Mouse (Mus musculus): ENCODE data around the gene Gp9. TPM values are rescaled to one million over a fixed set of nuclear protein-coding genes. Genes with fewer than 3 reads are reported as not detected.

The Gp9 gene
- polyA plus RNA-seq, 1 experiment from 2014 or later = 0.50 TPM

DNA sequence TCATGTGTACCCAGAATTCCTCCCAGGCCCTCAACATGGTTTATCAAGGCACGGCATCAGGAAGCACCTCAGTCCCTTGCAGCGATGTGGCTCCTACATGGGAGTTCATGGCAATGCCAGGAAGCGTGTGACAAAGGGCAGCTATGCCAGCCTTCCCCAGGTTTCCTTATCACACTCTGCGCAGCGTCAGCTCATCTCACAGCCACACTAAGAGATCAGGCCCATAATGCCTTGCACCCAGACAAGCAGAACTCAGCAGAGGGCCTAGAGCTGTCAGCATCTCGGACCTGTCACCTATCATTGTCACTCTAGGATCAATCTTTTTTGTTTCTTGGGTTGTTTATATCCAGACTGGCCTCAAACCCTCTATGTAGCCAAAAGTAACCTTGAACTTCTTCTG lies 21.7 kb downstream of the Gp9 start:
- Histone ChIP-seq H3K9ac (ENCODE audit: low read depth, low read length) (no peak overlapping the region), H3K27ac (ENCODE audit: low read length) (no peak overlapping the region), H3K9me3 (replicated peaks; ENCODE audit: control insufficient read depth, low read length, poor library complexity, severe bottlenecking) (no peaks in the 10 kb centered on the region), H3K36me3 (ENCODE audit: control insufficient read depth, insufficient read depth, low read length) (no peaks in the 10 kb centered on the region), H3K4me2 (ENCODE audit: low read length) (no peak overlapping the region), H3K4me3 (ENCODE audit: low read depth, low read length) (no peak overlapping the region), H3K4me1 (ENCODE audit: control insufficient read depth, insufficient read depth, low read length) (no peaks in the 10 kb centered on the region), H3K27me3 (ENCODE audit: control insufficient read depth, insufficient read depth, low read depth, low read length) (no peaks in the 10 kb centered on the region)
- no peak for ATAC-seq
- 90% methylated on average over 6 of the region's 6 CpGs for WGBS

- Histone ChIP-seq H3K9me3 (replicated peaks; ENCODE audit: control insufficient read depth, low read length, poor library complexity, severe bottlenecking) (no peaks in the 10 kb centered on the region), H3K4me2 (ENCODE audit: low read length) (no peak overlapping the region), H3K4me1 (ENCODE audit: control insufficient read depth, insufficient read depth, low read length) (no peaks in the 10 kb centered on the region), H3K36me3 (ENCODE audit: control insufficient read depth, insufficient read depth, low read length) (no peaks in the 10 kb centered on the region), H3K27ac (ENCODE audit: low read length) (no peak overlapping the region), H3K27me3 (ENCODE audit: control insufficient read depth, insufficient read depth, low read depth, low read length) (no peaks in the 10 kb centered on the region), H3K4me3 (ENCODE audit: low read depth, low read length) (no peak overlapping the region), H3K9ac (ENCODE audit: low read depth, low read length) (no peak overlapping the region)
- no peak for ATAC-seq
- 86% methylated on average over 7 of the region's 7 CpGs for WGBS
These were observed 24.6 kb downstream of the Gp9 start for GRCm38 (mm10) chr6:87802462-87802861.

DNA sequence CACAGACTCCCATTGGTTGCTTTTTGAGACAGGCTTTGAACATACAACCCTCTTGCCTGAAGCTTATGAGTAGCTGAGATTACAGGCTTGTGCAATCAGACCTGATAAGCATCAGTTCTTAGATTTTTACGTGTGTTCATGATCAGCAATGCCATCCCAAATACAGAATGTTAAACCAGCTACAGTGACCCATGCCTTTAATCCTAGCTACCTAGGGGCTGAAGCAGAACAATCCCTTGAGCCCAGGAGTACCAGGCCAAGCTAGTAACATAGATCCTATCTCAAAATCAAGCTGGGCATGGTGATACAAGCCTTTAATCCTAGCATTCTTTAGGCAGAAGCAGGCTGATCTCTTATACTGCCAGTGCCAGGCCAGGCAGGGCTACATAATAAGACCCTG lies 26.2 kb downstream of the Gp9 start:
- ATAC-seq = no peak

DNA sequence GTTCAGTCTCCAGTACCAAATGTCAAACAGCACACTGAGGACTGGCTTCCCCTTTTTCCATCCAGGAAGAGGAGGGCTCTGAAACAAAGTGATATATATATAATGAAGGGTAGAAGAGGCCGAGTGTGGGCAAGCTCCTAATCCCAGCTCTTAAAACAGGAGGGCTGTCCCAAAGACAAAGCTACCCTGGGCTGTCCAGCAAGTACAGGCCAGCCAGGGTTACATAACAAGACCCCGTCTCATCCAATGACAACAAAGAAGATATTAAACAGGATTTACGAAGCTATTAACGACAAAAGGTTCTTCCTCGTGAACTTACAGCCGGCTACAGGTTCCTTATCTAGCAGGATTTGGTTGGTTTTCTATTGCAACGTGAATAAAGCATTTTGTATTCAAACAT lies 27.0 kb downstream of the Gp9 start:
- Histone ChIP-seq H3K4me1 (ENCODE audit: control insufficient read depth, insufficient read depth, low read length) (no peaks in the 10 kb centered on the region; the same call in 1 of the 2 replicates), H3K27me3 (ENCODE audit: control insufficient read depth, insufficient read depth, low read depth, low read length) (no peaks in the 10 kb centered on the region), H3K9me3 (replicated peaks; ENCODE audit: control insufficient read depth, low read length, poor library complexity, severe bottlenecking) (no peaks in the 10 kb centered on the region), H3K4me3 (ENCODE audit: low read depth, low read length) (no peak overlapping the region), H3K36me3 (ENCODE audit: control insufficient read depth, insufficient read depth, low read length) (no peaks in the 10 kb centered on the region), H3K4me2 (ENCODE audit: low read length) (no peak overlapping the region), H3K27ac (ENCODE audit: low read length) (no peak overlapping the region), H3K9ac (ENCODE audit: low read depth, low read length) (no peak overlapping the region)
- 74% methylated on average over 7 of the region's 7 CpGs for WGBS
- no peak for ATAC-seq

More for the DNA sequence above, 26.2 kb downstream of the Gp9 start:
- H3K9me3 ChIP-seq (replicated peaks; ENCODE audit: control insufficient read depth, low read length, poor library complexity, severe bottlenecking) = no peaks in the 10 kb centered on the region
- no peaks in the 10 kb centered on the region for H3K36me3 ChIP-seq (ENCODE audit: control insufficient read depth, insufficient read depth, low read length)
- H3K27me3 ChIP-seq (ENCODE audit: control insufficient read depth, insufficient read depth, low read depth, low read length) = no peaks in the 10 kb centered on the region
- no peak overlapping the region for H3K4me3 ChIP-seq (ENCODE audit: low read depth, low read length)
- 100% methylated on average over 1 of the region's 1 CpGs for WGBS
- H3K4me1 ChIP-seq (ENCODE audit: control insufficient read depth, insufficient read depth, low read length) = no peaks in the 10 kb centered on the region
- no peak overlapping the region for H3K9ac ChIP-seq (ENCODE audit: low read depth, low read length)
- H3K4me2 ChIP-seq (ENCODE audit: low read length) = no peak overlapping the region
- H3K27ac ChIP-seq (ENCODE audit: low read length) = no peak overlapping the region

- no peaks in the 10 kb centered on the region for H3K36me3 ChIP-seq (ENCODE audit: control insufficient read depth, insufficient read depth, low read length)
- 89% methylated on average over 7 of the region's 7 CpGs for WGBS
- H3K4me3 ChIP-seq (ENCODE audit: low read depth, low read length) = no peak overlapping the region
- H3K9me3 ChIP-seq (replicated peaks; ENCODE audit: control insufficient read depth, low read length, poor library complexity, severe bottlenecking) = no peaks in the 10 kb centered on the region
- H3K4me1 ChIP-seq (ENCODE audit: control insufficient read depth, insufficient read depth, low read length) = peaks cover 6% of the 10 kb centered on the region
- no peak for ATAC-seq
- no peak overlapping the region for H3K4me2 ChIP-seq (ENCODE audit: low read length)
- no peak overlapping the region for H3K27ac ChIP-seq (ENCODE audit: low read length)
- no peaks in the 10 kb centered on the region for H3K27me3 ChIP-seq (ENCODE audit: control insufficient read depth, insufficient read depth, low read depth, low read length)
- no peak overlapping the region for H3K9ac ChIP-seq (ENCODE audit: low read depth, low read length)
These were observed 27.6 kb downstream of the Gp9 start for GRCm38 (mm10) chr6:87805448-87805847.

DNA sequence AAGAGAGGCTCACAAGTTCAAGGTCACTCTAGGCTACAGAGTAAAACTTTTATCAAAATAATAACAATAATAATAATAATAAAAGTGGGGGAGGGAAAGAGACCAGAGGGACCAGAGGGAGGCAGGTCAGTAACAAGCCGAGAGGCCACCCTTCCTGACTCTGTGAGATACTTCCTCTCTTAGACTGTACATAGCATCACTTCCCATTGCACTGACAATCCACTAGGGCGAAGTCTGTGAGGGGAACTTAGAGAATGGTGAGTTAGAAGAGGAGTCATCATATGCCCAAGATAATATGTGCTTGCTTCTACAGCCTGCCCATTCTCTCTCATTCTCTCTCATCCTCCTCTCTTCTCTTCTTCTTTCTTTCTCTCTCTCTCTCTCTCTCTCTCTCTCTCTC lies 28.2 kb downstream of the Gp9 start:
- Histone ChIP-seq H3K27ac (ENCODE audit: low read length) (no peak overlapping the region), H3K4me1 (ENCODE audit: control insufficient read depth, insufficient read depth, low read length) (peaks cover 10% of the 10 kb centered on the region), H3K36me3 (ENCODE audit: control insufficient read depth, insufficient read depth, low read length) (no peaks in the 10 kb centered on the region), H3K9me3 (replicated peaks; ENCODE audit: control insufficient read depth, low read length, poor library complexity, severe bottlenecking) (no peaks in the 10 kb centered on the region), H3K27me3 (ENCODE audit: control insufficient read depth, insufficient read depth, low read depth, low read length) (no peaks in the 10 kb centered on the region), H3K4me3 (ENCODE audit: low read depth, low read length) (no peak overlapping the region), H3K4me2 (ENCODE audit: low read length) (no peak overlapping the region), H3K9ac (ENCODE audit: low read depth, low read length) (no peak overlapping the region)
- ATAC-seq = no peak
- 82% methylated on average over 2 of the region's 2 CpGs for WGBS

- no peak overlapping the region for H3K9ac ChIP-seq (ENCODE audit: low read depth, low read length)
- H3K9me3 ChIP-seq (replicated peaks; ENCODE audit: control insufficient read depth, low read length, poor library complexity, severe bottlenecking) = no peaks in the 10 kb centered on the region
These were observed 29.0 kb downstream of the Gp9 start for GRCm38 (mm10) chr6:87806857-87807256.

GRCm38 (mm10) chr6:87807735-87808440 lies 30.0 kb downstream of the Gp9 start:
- Histone ChIP-seq H3K9me3 (replicated peaks; ENCODE audit: control insufficient read depth, low read length, poor library complexity, severe bottlenecking) (no peaks in the 10 kb centered on the region), H3K9ac (ENCODE audit: low read depth, low read length) (no peak overlapping the region), H3K4me2 (ENCODE audit: low read length) (no peak overlapping the region), H3K27me3 (ENCODE audit: control insufficient read depth, insufficient read depth, low read depth, low read length) (no peaks in the 10 kb centered on the region), H3K4me1 (ENCODE audit: control insufficient read depth, insufficient read depth, low read length) (peaks cover 13% of the 10 kb centered on the region), H3K36me3 (ENCODE audit: control insufficient read depth, insufficient read depth, low read length) (no peaks in the 10 kb centered on the region), H3K27ac (ENCODE audit: low read length) (no peak overlapping the region), H3K4me3 (ENCODE audit: low read depth, low read length) (no peak overlapping the region)
- no peak for ATAC-seq
- whole genome bisulfite sequencing = 83% methylated on average over 4 of the region's 4 CpGs

More at GRCm38 (mm10) chr6:87806857-87807256, 29.0 kb downstream of the Gp9 start:
- Histone ChIP-seq H3K27me3 (ENCODE audit: control insufficient read depth, insufficient read depth, low read depth, low read length) (no peaks in the 10 kb centered on the region), H3K4me3 (ENCODE audit: low read depth, low read length) (no peak overlapping the region), H3K36me3 (ENCODE audit: control insufficient read depth, insufficient read depth, low read length) (no peaks in the 10 kb centered on the region), H3K4me1 (ENCODE audit: control insufficient read depth, insufficient read depth, low read length) (peaks cover 10% of the 10 kb centered on the region), H3K4me2 (ENCODE audit: low read length) (no peak overlapping the region), H3K27ac (ENCODE audit: low read length) (no peak overlapping the region)
- 58% methylated on average over 2 of the region's 2 CpGs for WGBS
- ATAC-seq = no peak

DNA sequence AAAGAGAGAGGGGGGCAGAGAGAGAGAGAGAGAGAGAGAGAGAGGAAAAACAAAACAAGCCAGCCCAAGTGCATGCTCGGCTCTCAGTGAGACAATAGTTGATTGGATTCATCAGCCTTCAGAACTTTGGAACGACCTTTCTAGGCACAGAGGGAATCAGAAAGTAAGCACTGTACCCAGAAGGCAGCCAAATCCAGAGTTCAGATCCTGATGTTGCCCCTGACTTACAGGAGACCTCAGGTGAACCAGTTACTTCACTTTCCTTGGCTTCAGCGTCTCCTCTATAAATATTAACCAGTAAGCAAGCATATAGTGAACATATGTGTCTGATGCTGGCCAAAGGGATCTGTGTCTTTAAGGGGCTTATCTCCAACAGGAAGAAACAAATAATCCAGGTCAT lies 30.6 kb downstream of the Gp9 start:
- no peak overlapping the region for H3K9ac ChIP-seq (ENCODE audit: low read depth, low read length)
- H3K4me3 ChIP-seq (ENCODE audit: low read depth, low read length) = no peak overlapping the region
- peaks cover 13% of the 10 kb centered on the region for H3K4me1 ChIP-seq (ENCODE audit: control insufficient read depth, insufficient read depth, low read length)
- no peaks in the 10 kb centered on the region for H3K27me3 ChIP-seq (ENCODE audit: control insufficient read depth, insufficient read depth, low read depth, low read length)
- no peak for ATAC-seq
- no peak overlapping the region for H3K4me2 ChIP-seq (ENCODE audit: low read length)
- H3K9me3 ChIP-seq (replicated peaks; ENCODE audit: control insufficient read depth, low read length, poor library complexity, severe bottlenecking) = no peaks in the 10 kb centered on the region
- no peak overlapping the region for H3K27ac ChIP-seq (ENCODE audit: low read length)
- WGBS = 74% methylated on average over 3 of the region's 3 CpGs
- H3K36me3 ChIP-seq (ENCODE audit: control insufficient read depth, insufficient read depth, low read length) = no peaks in the 10 kb centered on the region

Measured in midbrain, embryonic 16.5 days (tissue).